Mouse (Mus musculus) C2C12 (cell line): Measurements from ENCODE around the gene Snrnp25.

Source experiments
- CTCF ChIP-seq: IDR thresholded peaks from one replicate; pipeline ENCODE4 v1.5.1; 2011; ENCODE audit not compliant: control insufficient read depth, insufficient read depth, insufficient read length
- FOSL1 ChIP-seq: IDR thresholded peaks from one replicate; pipeline ENCODE4 v1.8.0; 2011; ENCODE audit warnings: mild to moderate bottlenecking, low read length; ENCODE audit not compliant: poor library complexity, insufficient read depth, severe bottlenecking
- MAX ChIP-seq: IDR thresholded peaks from one replicate; pipeline ENCODE4 v1.6.1; 2011; ENCODE audit warnings: mild to moderate bottlenecking, control low read depth
- MYOD1 ChIP-seq: IDR thresholded peaks from one replicate; pipeline ENCODE4 v1.6.1; 2011; ENCODE audit warnings: low read depth; ENCODE audit not compliant: control insufficient read depth, insufficient read length
- MYOG ChIP-seq: IDR thresholded peaks from one replicate; pipeline ENCODE4 v1.6.1; 2011; ENCODE audit not compliant: control insufficient read depth, insufficient read length; ENCODE audit errors: extremely low read depth
- USF1 ChIP-seq: IDR thresholded peaks from one replicate; pipeline ENCODE4 v1.6.1; 2011; ENCODE audit warnings: low read depth, mild to moderate bottlenecking, control low read depth, moderate library complexity

GRCm38 (mm10) chr11:32253121-32253520 is 47.9 kb downstream of the Snrnp25 start:
- no peak for TF ChIP-seq CTCF
- peak; percentile 78 for TF ChIP-seq MYOD1
- TF ChIP-seq MYOG: no peak
- TF ChIP-seq FOSL1: no peak
- no peak for TF ChIP-seq USF1
- no peak for TF ChIP-seq MAX
